Mouse (Mus musculus) liver, postnatal 0 days (tissue): ENCODE data around the gene Ffar1.
A peak's percentile ranks its signal among the peaks of the same experiment; 100 is the strongest.

Experiments used
- CTCF ChIP-seq: sonication (generic); IDR thresholded peaks from 2 replicates; pipeline ENCODE4 v1.5.1; 2016; ENCODE audit warnings: antibody characterized with exemption, low read depth
- EP300 ChIP-seq: IDR thresholded peaks from 2 replicates; pipeline ENCODE4 v1.6.1; 2016; ENCODE audit warnings: antibody characterized with exemption, low read depth, mild to moderate bottlenecking

GRCm38 (mm10) chr7:30810319-30810718 is 51.0 kb downstream of the Ffar1 start:
- TF ChIP-seq CTCF (peak; percentile 69), EP300 (no peak)
